Mouse (Mus musculus) CH12F3 (cell line): ENCODE data around the gene Cnksr3.

ENCODE experiments used
- in situ Hi-C: fragments of 300-500 bp; cut with MboI; formaldehyde crosslinking; loops from 2 replicates; pipeline ENCODE4 v1.14.3; 2020; ENCODE audit warnings: low sequenced_read_pairs

Cnksr3 gene

GRCm38 (mm10) chr10:7149671-7150595 is 62.1 kb downstream of the Cnksr3 start:
- in situ Hi-C loops = no loop called here

GRCm38 (mm10) chr10:7145614-7146013 is 66.4 kb downstream of the Cnksr3 start:
- in situ Hi-C loops = no loop called here

GRCm38 (mm10) chr10:7144081-7144783 is 67.8 kb downstream of the Cnksr3 start:
- in situ Hi-C loops = no loop called here

- in situ Hi-C loops = no loop called here
Measured at GRCm38 (mm10) chr10:7142287-7142686, 69.8 kb downstream of the Cnksr3 start.

- in situ Hi-C loops = no loop called here
Measured at GRCm38 (mm10) chr10:7140282-7140681, 71.8 kb downstream of the Cnksr3 start.

GRCm38 (mm10) chr10:7138049-7138448 is 74.0 kb downstream of the Cnksr3 start:
- in situ Hi-C loops = no loop called here

- in situ Hi-C loops = no loop called here
Measured at GRCm38 (mm10) chr10:7135751-7136150, 76.3 kb downstream of the Cnksr3 start.

- in situ Hi-C loops = no loop called here
Measured at GRCm38 (mm10) chr10:7133005-7133404, 79.0 kb downstream of the Cnksr3 start.

- in situ Hi-C loops = no loop called here
Measured at GRCm38 (mm10) chr10:7131441-7131840, 80.6 kb downstream of the Cnksr3 start.

GRCm38 (mm10) chr10:7127828-7128227 is 84.2 kb downstream of the Cnksr3 start:
- in situ Hi-C loops = no loop called here

- in situ Hi-C loops = no loop called here
Measured at GRCm38 (mm10) chr10:7126882-7127281, 85.2 kb downstream of the Cnksr3 start.

GRCm38 (mm10) chr10:7126287-7126686 is 85.8 kb downstream of the Cnksr3 start:
- in situ Hi-C loops = no loop called here

GRCm38 (mm10) chr10:7124993-7125392 is 87.0 kb downstream of the Cnksr3 start:
- in situ Hi-C loops = no loop called here

GRCm38 (mm10) chr10:7122294-7122693 is 89.7 kb downstream of the Cnksr3 start:
- in situ Hi-C loops = no loop called here

GRCm38 (mm10) chr10:7120206-7120605 is 91.8 kb downstream of the Cnksr3 start:
- in situ Hi-C loops = no loop called here

- in situ Hi-C loops = no loop called here
Measured at GRCm38 (mm10) chr10:7118258-7119077, 93.6 kb downstream of the Cnksr3 start.

- in situ Hi-C loops = no loop called here
Measured at GRCm38 (mm10) chr10:7117785-7118184, 94.3 kb downstream of the Cnksr3 start.

- in situ Hi-C loops = no loop called here
Measured at GRCm38 (mm10) chr10:7114796-7115195, 97.2 kb downstream of the Cnksr3 start.

- in situ Hi-C loops = no loop called here
Measured at GRCm38 (mm10) chr10:7113747-7114146, 98.3 kb downstream of the Cnksr3 start.

GRCm38 (mm10) chr10:7113144-7113543 is 98.9 kb downstream of the Cnksr3 start:
- in situ Hi-C loops = no loop called here

GRCm38 (mm10) chr10:7111462-7112000 is 100.5 kb downstream of the Cnksr3 start:
- in situ Hi-C loops = no loop called here
